Mouse (Mus musculus) adrenal gland, postnatal 4 days (tissue): ENCODE measurements around the gene Aptx. TPM values are rescaled to one million over a fixed set of nuclear protein-coding genes. Genes with fewer than 3 reads are reported as not detected.

ENCODE experiments used
- DNase-seq, 2 experiments: peaks; one replicate each; pipeline ENCODE4 v3.0.0; 2021 to 2022; ENCODE audit warnings: low spot score in 2 of 2, mixed read lengths in 2 of 2
- microRNA-seq: library from miRNA; unstranded; fragments of <30 nt; microRNA quantifications from one replicate; pipeline ENCODE4 v1.2.0, GENCODE M21; 2021
- total RNA-seq, 2 experiments: library from RNA; stranded (reverse); gene quantifications; 2 replicates each; pipeline ENCODE4 v1.2.3; 2021

Aptx gene
- total RNA-seq, 2 experiments from 2014 or later = 23.4 to 25.6 TPM

DNA sequence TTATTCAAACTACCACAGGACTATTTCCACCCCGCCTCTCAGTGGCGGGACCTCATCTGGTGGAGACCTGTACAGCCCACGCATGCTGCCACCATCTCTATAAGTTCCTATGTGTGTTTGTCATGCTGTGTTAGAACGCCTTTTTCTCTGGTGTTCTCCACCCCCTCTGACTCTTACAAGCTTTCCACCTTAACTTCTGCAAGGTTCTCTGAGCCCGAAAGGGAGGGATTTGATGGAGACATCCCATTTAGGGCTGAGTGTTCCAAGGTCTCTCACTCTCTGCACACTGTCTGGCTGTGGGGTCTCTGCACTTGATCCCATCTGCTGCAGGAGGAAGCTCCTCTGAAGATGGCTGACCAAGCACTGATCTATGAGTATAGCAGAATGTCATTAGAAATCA lies 29.5 kb downstream of the Aptx start:
- DNase-seq = no peak

DNA sequence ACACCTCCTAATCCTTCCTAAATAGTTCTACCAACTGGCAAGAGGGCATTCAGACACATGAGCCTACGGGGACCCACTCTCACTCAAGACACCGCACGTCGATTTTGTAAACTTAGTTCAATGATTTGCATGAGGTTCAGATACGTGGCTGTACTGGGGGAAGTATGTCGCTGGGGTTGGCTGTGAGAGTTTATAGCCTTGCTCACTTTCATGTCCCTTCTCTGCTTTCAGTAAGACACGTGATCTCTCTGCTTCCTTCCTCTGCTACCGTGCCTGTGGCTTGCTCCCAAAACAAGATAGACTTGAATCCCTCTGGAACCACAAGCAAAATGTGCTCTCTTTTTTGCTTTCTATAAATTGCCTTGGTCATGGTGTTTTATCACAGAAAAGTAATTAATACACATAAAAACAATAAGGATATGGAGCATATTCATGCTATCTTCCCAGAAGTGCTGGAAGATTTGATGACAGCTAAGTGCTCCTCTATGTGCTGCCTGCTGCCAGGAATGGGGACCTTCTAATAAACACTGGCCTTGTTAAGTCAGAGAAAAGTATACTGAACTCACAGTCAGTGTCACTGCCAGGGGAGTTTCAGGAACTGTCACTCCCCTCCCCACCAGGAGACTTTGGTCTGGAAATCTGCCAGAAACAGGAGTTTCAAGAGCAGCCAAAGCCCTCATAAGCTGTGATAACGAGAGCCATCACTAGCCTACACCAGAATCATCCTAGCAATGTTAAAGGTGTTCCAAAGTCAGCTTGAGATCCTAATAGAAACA lies 36.6 kb downstream of the Aptx start:
- no peak for DNase-seq

DNA sequence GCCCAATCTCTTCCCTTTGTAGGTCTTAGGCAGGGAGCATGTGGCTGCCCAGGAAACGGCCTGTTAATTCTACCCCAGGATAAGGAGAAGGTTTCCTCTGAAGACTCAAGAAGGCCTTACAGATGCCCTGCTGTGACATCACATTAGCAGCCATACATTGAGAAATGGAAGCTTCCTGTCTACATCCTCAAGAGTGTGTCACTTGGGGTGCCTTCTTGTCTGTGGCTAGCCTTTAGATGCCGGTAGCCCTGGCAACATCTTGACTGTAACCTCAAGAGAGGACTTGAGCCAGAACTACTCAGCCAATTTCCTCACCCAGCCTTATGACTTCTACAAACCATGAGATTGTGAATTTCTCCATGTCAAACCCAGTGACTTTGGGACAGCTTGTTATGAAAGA lies 51.9 kb downstream of the Aptx start:
- no peak for DNase-seq

DNA sequence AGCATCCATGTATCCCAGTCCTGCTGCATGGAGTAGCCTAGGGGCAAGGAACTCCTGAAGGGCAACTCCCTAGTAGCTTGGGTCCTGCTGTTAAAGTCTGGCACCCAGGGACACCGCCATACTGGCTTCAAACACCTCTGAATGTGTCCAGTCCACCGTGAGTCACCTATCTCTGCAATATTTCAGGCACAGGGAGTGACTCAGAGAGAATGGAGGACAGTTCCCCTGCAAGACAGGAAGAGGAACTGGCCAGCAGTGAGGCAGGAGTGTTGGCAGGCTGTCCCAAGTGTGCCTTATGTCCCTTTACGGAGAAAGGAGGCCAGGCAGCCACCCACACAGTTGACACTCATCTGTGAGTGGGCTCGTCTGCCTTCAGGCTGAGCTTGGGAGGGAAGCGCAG lies 53.9 kb downstream of the Aptx start:
- no peak for DNase-seq

DNA sequence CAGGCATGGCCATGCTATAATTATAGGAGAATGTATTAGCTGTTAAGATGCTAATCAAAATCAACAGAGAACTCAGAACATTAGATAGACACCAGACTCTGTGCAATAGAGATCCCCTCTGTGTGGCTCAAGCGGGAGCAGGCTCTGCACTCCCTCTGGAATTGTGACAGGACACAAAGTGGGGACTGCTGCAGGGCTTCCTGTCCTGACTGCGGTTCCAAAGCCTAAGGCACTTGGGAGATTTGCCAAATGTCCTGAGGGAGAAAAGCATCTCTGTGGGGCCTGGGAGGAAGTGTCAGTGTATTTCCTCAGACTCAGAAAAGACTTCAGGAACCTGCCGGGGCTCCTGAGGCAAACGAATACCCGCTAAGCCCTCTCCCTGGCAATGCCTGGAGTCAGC lies 59.4 kb downstream of the Aptx start:
- DNase-seq = no peak

DNA sequence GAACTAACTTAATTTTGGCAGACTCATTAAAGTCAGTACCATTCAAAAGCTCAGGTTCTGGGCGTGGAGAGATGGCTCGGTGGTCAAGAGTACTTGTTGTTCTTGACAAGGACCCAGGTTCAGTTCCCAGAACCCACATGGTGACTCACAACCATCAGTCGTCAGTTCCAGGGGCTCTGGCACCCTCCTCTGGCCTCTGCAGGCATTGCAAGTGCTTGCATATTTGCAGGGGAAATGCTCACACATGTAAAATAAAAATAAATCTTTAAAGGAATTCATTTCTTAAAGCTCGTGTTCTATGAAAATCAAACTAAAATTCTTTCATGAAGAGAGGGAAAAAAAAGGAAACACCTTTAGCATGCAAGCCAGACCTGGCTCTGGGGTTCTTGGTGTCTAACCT lies 62.0 kb downstream of the Aptx start:
- no peak for DNase-seq

Small RNA genes within 50 kb of the gene (microRNA-seq; reads per million reads assigned to microRNA genes)
- not detected for gene Mir207

Other genes with a start within 250 kb of the Aptx start
- gene Tmem215, start 231.0 kb downstream of the Aptx start, total RNA-seq = under 1 TPM; 0.20 to 0.70 TPM
- 100 to 1,000 TPM; 227 to 253 TPM for gene Dnaja1, start 19.0 kb upstream of the Aptx start, total RNA-seq
- 10 to 100 TPM; 75.6 to 78.8 TPM for gene Smu1, start 54.7 kb upstream of the Aptx start, total RNA-seq
- 10 to 100 TPM; 90.1 to 98.1 TPM for gene B4galt1, start 150.8 kb upstream of the Aptx start, total RNA-seq
- 10 to 100 TPM; 14.6 to 17.7 TPM for gene Spink4, start 216.9 kb upstream of the Aptx start, total RNA-seq
- 100 to 1,000 TPM; 225 to 228 TPM for gene Bag1, start 245.1 kb upstream of the Aptx start, total RNA-seq
- 10 to 100 TPM; 69.0 to 76.8 TPM for gene Chmp5, start 245.2 kb upstream of the Aptx start, total RNA-seq